Mouse (Mus musculus) yolk sac, embryonic 10.5 days (tissue): ENCODE results near the gene Rev1.

Source experiments
- DNase-seq: peaks from one replicate; pipeline ENCODE4 v3.0.0-alpha.2; 2017; ENCODE audit warnings: low spot score

Rev1 gene

GRCm38 (mm10) chr1:38129501-38130267 is at the start of gene Rev1:
Rev1 (minus strand) TSS chr1:38129801.
- peak; percentile 93 for DNase-seq

DNA sequence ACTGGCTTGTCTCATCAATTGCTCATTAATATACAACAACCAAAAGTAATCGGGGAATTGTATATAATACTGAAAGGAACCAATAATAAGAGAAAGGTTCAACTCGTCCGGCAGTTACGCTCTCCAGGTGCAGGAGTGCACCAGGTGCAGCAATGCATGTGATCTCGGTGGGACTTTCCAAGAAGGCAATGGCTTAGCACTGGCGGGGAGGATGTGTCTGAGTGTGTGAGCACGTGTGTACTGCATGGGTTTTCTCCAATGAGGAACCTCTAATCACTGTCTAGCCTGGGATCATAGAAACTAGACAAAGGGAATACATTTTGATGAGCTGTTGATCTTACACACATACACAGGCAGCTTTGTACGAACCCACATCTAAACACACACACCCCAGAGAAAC is 49.3 kb upstream of the Rev1 start:
- no peak for DNase-seq

DNA sequence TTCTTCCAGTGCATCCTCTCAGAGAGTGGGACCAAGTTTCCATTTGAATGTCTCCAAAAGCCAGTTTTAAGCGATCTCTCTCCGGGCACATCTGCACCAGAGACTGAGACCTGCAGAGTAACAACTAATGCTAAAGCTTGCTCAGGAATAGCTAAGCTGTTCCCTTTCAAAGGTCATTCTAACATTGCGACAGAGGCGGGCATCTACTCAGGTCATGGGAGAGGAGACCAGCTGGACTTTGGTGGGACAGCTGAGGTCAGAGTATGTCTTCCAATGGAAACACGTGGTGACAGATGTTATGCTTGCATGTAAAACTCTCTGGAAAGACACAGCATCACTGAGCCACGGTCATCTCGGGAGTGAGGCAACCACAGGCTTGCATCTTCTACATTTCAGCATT is 46.5 kb upstream of the Rev1 start:
- DNase-seq: peak; percentile 73

DNA sequence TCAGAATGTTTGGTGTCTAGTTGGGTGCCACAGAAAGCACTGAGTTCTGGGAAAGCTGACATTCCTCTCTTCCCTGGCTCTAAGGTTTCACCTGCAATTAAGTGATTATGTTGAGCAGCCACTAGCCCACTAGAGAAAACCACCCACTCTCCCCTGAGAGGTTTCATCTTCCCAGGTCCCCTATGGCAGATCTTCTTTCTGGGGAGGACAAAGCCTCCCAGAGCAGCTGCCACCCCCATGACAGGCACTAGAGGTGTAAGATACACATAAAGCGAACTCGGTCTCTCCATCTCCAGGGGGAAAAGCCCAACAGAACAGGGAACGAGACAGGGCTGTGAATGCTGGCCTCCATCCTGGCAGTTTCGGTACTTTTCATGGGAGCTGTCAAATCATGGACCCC is 42.3 kb upstream of the Rev1 start:
- DNase-seq: no peak

GRCm38 (mm10) chr1:38165696-38166095 is 36.1 kb upstream of the Rev1 start:
- DNase-seq: no peak

- no peak for DNase-seq
Measured at GRCm38 (mm10) chr1:38150086-38150485, 20.5 kb upstream of the Rev1 start.

GRCm38 (mm10) chr1:38146008-38146407 is 16.4 kb upstream of the Rev1 start:
- DNase-seq: no peak

DNA sequence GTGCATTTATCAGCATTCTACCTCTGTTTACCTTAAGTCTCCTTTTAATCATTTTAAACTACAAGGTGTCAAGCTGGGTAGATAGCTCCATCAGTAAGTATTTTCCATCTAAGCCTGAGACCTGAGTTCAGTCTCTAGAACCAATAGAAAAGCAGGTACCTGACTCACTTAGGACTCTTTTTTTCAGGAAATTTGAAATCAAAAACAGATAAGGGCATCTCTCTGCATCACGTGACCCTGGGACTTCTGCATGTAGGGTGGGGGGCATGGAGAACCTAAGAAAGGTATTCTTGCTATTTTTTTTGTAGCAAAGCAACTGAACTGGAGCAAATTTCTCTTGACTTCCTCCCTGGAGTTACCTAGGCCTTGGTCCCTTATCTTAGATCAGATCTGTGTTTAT is 11.8 kb upstream of the Rev1 start:
- no peak for DNase-seq

DNA sequence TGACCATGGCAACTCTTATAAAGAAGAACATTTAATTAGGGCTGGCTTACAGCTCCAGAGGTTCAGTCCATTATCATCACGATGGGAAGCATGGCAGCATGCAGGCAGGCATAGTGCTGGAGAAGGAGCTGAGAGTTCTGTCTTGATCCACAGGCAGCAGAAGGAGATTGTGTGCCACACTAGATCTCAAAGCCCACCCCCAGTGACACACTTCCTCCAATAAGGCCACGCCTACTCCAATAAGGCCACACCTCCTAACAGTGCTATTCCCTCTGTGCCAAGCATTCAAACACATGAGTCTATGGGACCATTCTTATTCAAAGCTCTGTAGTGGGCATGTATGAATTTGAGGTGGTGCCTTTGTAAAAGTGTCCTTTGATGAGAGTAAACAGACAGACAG is 11.3 kb upstream of the Rev1 start:
- no peak for DNase-seq

GRCm38 (mm10) chr1:38139396-38139795 is 9.8 kb upstream of the Rev1 start:
- no peak for DNase-seq

GRCm38 (mm10) chr1:38132942-38133341 is 3.3 kb upstream of the Rev1 start:
- no peak for DNase-seq

DNA sequence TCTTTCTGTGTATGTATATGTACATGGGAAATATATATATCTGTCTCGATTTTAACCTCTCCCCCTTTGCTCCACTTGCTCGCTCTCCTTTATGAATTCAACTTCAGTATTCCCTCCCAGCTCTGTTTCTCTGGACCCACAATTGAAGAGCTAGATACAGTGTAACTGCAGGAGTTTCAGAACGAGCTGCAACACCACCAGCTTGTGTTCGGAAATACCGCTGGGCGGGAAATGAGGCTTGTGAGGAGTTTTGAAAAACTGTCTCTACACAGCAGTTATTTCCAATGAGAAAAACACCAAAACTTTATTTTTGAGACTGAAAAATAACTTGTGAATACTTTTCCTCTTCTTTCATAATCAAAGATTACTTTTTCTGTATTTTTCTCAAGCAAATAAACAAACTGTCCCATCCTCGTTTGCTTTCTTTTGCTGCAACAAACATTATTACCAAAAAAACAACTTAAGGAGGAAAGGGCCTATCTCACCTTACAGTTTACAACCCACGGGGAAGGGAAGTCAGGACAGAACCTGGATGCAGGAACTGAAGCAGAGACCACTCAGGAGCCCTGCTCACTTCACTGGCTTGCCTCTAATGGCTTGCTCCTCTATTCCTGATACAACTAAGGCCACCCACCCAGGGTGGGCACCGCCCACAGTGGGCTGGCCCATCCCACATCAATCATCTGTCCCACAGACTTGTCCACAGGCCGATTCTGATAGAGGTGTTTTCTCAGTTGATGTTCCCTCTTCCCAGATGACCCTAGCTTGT is 1.3 kb upstream of the Rev1 start:
- DNase-seq: no peak

- no peak for DNase-seq
Measured at GRCm38 (mm10) chr1:38128919-38129436, 623 bp downstream of the Rev1 start.

- no peak for DNase-seq
Measured at GRCm38 (mm10) chr1:38127036-38127435, 2.6 kb downstream of the Rev1 start.

DNA sequence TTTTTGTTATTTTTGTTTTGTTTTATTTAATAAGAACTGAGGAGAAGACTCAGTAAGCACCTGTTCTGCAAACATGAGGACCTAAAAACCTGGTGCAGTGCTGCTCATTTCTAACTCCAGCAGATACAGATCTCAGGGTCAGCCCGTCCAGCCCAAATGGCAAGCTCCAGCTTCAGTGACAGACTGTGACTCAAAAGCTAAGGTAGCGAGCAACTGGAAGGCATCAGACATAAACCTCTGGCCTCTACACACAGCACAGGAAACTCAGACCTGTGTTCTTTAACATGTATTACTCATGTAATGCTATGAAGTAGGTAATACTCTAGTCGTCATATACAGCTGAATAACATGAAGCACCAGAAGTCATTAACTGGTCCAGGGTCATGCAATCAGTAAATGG is 3.2 kb downstream of the Rev1 start:
- no peak for DNase-seq

- peak; percentile 16 for DNase-seq
Measured at GRCm38 (mm10) chr1:38124261-38124660, 5.3 kb downstream of the Rev1 start.

DNA sequence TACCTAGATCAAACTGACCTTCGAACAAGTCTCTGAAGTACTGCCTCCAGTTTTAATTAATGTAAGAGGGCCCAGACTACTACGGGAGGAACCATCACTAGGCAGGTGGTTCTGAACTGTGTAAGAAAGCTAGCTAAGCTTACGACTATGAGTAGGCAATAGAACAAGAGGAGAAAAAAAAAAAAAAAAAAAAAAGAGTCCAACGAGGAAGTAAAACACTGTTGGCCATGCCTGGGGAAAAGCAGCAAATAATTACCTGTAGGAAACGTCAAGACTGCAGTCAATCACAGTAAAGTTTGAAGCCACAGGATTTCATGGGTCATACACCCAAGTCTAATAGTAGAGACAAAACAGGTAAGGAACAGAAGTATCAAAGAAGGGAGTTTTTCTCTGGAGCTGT is 8.7 kb downstream of the Rev1 start:
- DNase-seq: no peak

DNA sequence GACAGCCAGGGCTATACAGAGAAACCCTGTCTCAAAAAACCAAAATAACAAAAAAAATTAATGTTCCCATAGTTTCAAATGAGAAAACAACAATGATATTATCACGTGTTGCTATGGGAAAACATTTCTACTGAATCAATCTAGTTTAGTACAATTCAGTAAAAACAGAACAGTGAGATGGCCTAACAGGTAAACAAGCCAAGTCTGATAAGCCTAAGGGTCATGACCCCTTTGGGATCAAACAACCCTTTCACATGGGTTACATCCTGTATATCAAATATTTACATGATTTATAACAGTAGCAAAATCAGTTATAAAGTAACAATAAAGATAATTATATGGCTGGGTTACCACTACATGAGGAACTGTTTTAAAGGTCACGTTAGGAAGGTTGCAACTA is 11.0 kb downstream of the Rev1 start:
- no peak for DNase-seq

DNA sequence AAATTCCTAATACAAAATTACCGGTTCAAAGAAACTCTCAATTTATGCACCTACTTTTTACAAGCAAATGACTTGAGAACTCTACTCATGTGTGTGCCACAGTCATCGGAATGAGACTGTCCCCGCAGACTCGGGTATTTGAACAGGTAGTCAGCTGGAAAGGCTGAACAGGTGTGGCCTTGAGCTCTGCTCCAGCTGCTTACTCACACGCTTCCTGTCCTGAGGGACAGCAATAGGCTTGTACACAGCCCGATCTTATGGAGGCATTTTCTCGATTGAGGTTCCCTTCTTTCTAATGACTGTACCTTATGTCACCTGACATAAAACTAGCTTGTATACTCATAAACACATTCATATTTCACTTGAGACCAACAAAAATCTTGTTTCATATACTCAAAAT is 19.8 kb downstream of the Rev1 start:
- peak; percentile 34 for DNase-seq

DNA sequence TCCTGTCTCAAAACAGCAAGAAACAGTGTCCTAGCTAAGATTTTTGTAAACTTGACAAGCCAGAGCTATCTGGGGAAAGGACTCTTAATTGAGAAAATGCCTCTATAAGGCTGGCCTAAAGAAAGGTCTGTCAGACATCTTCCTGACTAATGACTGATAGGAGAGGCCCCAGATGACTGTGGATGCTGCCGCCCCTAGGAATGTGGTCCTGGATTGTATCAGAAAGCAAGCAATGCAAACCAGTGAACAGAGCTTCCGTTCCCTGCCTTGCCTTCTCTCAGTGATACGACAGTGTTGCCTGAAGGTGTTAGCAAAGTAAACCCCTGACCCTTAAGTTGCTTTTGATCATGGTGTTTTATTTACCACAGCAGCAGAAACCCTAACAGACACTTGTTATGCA is 25.8 kb downstream of the Rev1 start:
- DNase-seq: peak; percentile 19

- no peak for DNase-seq
Measured at GRCm38 (mm10) chr1:38103214-38103613, 26.4 kb downstream of the Rev1 start.

- no peak for DNase-seq
Measured at GRCm38 (mm10) chr1:38081316-38081715, 48.3 kb downstream of the Rev1 start.

GRCm38 (mm10) chr1:38071326-38071725 is 58.3 kb downstream of the Rev1 start:
- no peak for DNase-seq
